Mouse (Mus musculus) gastrocnemius, adult 18-20 months (tissue): Measurements from ENCODE around the gene Epdr1. TPM values are rescaled to one million over a fixed set of nuclear protein-coding genes. Genes with fewer than 3 reads are reported as not detected.
A peak's percentile ranks its signal among the peaks of the same experiment; 100 is the strongest.
"Not testable (repeated sequence)": the region's sequence is repeated elsewhere in the genome, so short reads cannot be mapped to it uniquely, and the experiment has no call there.

Experiments
- DNase-seq: peaks from one replicate; pipeline ENCODE4 v3.0.0; 2021; ENCODE audit warnings: low spot score
- total RNA-seq, 2 experiments: library from RNA; stranded (reverse); gene quantifications; 2 replicates each; pipeline ENCODE4 v1.2.3; 2021

The Epdr1 gene
- total RNA-seq, 2 experiments from 2014 or later = 111 to 112 TPM

DNA sequence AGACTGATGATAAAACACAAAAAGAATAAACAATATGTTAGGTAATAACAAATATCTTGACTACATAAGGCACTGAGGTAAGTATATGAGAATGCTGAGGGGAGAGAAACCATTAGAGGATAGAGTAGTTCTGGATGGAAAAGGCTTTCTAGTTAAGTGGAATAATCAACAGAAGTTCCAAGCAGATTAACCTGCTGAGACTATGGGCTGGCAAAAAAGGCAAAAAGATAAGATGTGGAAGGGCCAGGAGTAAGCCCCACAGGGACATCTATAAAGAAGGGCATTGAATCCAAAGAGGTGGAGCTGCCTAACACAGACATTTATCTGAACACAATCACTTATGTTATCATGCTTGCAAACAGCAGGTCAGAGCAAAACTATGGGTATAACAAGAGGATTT, 11.6 kb downstream of the Epdr1 start:
- DNase-seq = no peak

DNA sequence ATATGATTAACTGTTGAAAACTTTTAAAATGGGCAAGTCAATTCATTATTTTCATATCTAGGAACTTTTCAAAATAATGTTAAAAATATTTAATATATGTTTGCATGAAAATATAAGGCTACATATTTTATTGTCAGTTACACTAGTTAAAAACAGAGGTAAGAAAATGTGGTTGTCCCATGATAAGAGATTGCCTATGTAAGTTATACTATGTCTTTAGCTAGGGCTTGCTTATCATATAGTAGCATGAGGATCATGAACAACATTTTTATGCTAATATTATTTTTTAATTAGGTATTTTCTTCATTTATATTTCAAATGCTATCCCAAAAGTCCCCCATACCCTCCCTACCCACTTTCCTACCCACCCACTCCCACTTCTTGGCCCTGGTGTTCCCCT, 14.8 kb downstream of the Epdr1 start:
- DNase-seq = no peak

DNA sequence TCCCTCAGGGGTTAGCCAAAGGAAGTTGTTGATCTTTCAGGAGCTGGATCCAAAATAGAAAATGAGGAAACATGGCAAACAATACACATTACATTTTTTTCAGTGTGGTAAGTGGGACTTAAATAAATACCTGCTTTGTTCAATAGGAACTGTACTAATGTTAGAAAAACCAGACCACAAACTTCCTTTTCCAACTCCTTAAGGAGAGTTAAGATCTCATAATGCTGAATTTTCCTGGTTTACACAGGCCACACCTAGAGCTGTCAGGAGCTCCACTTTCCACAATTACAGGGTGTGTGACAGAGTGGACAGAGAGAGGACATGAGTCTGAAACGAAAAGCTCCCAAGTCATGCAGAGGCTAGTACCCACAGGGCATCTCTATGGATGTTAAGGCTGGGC, 16.0 kb downstream of the Epdr1 start:
- DNase-seq = no peak

- DNase-seq = no peak
Observed at GRCm38 (mm10) chr13:19602531-19602930, 17.2 kb downstream of the Epdr1 start.

- no peak for DNase-seq
Observed at GRCm38 (mm10) chr13:19599242-19599641, 20.5 kb downstream of the Epdr1 start.

GRCm38 (mm10) chr13:19595141-19595540, 24.6 kb downstream of the Epdr1 start:
- no peak for DNase-seq

DNA sequence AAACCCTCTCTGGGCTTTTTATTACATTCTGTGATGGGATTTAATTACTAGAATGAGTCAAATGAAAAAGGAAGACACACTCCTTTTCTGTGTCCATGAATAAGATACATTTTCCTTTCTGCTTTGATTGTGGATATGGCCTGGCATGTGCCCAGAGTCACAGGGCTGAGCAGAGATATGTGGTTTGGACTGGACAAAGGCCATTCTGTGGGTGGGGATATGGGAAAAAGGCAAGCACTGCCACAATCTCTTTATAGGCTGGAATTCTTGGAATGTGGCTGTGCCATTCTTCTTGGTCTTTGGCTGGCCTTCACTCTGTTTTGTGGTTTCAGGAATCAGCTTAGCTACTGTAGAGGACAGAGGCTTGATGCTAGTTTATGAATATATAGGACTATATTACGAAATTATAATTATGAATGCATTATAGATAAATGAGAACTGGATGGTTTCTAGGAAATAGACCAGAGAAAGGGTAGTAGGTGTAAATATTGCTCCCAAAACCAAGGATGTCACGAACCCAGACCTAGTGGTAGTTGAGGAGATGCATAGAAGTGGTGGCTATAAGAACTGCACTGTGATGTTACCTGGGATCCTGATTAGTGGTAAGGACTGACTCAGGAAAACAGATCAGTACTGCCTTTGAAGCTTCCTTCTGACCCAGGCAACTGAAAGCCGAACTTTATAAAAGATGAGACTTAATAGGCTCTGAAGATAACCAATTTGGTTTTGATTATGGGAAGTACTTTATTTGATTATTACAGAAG, 28.5 kb downstream of the Epdr1 start:
- no peak for DNase-seq

- no peak for DNase-seq
Observed at GRCm38 (mm10) chr13:19575947-19576346, 43.8 kb downstream of the Epdr1 start.

DNA sequence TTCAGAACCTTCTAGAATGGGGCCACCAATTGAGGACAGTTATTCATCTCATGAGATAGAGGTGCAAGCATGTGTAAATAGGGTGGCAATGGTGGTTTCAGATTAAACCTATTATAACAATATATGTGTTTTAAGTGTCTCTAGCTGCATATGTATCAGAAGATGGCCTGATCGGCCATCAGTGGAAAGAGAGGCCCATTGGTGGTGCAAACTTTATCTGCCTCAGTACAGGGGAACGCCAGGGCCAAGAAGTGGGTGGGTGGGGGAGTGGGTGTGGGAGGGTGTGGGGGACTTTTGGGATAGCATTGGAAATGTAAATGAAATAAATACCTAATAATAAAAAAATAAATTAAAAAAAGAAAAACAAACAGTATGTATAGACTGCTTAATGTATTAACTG, 45.0 kb downstream of the Epdr1 start:
- DNase-seq = not testable (repeated sequence)

DNA sequence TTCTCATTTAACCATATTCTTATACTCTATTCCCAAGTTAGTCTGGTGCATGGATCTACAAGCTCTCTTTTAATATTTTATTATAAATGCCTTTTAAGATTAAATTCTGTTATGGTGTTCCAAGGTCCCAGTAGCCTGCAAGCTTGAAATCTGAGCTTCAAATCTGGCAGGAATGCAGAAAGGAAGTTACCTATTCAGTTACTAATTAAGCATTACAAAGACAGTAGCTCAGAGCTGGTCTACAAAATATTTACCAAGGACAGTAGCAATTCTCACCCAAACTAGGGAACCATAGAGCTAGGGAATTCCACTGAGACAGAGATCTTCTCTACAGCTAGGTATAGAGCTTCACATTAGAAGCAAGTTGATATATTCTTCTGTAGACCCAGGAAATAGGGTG, 49.6 kb downstream of the Epdr1 start:
- DNase-seq = not testable (repeated sequence)

DNA sequence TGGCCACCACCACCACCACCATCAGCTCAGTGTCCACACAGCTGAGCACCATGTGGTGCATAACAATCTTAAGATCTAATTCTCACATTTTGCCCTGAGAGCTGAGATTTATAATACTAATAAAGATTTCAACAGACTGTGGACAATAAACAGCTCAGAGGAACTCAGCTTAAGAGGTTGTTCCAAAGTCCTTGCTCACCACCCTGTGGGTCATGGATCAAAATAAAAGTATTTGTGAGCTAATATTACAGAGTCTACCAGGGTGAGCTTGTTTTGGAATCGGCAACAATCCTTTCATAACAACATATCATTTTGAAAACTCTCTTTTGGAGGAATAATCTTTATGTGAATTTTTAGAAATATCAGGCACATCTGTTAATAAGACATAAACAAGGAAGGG, 57.2 kb downstream of the Epdr1 start:
- DNase-seq = no peak

GRCm38 (mm10) chr13:19555391-19555790, 64.3 kb downstream of the Epdr1 start:
- DNase-seq = peak; percentile 10

Other genes starting within 250 kb of the Epdr1 start
- 1 to 10 TPM; 5.8 to 6.6 TPM for gene Stard3nl, start 224.1 kb downstream of the Epdr1 start, total RNA-seq
- gene Sfrp4, start 3.2 kb upstream of the Epdr1 start, total RNA-seq = 1 to 10 TPM; 1.8 to 3.6 TPM
- not detected for gene Nme8, start 77.9 kb upstream of the Epdr1 start, total RNA-seq
- gene Gpr141, start 204.3 kb upstream of the Epdr1 start, total RNA-seq = under 1 TPM in 1 of 2 experiments, not detected in 1; 0.12 TPM